Mouse (Mus musculus) liver, embryonic 14.5 days (tissue): ENCODE data around the gene Tars2.

Source experiments
- CTCF ChIP-seq: IDR thresholded peaks from 2 replicates; pipeline ENCODE4 v1.5.1; 2016; ENCODE audit warnings: antibody characterized with exemption, low read depth, control low read depth
- EP300 ChIP-seq: IDR thresholded peaks from 2 replicates; pipeline ENCODE4 v1.6.1; 2016; ENCODE audit warnings: antibody characterized with exemption, low read depth

GRCm38 (mm10) chr3:95694808-95695703, 65.0 kb downstream of the Tars2 start:
- TF ChIP-seq CTCF (no peak), EP300 (no peak)
